ENCODE assay signal across 31 mouse cellular contexts in the genomic region with DNA sequence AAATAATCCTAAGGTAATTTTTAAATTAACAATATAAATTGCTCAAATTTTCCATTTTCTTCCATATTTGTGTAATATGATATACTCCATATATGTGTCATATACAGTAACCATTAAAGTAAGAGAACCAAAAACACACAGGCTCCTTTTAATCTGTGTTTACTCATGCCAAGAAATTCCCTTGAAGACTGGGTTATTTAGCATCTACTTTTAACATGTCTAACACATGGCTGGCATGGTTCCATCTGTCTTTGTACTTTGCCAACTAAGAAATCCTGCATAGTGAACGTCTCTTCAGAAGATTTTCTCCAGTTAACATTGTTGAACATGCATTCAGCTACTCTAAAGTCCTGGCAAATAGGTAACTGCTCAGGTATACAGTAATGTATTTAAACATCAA. TPM values are rescaled to one million over a fixed set of nuclear protein-coding genes. Genes with fewer than 3 reads are reported as not detected.
A peak's percentile ranks its signal among the peaks of the same experiment; 100 is the strongest.
DNase-seq lines count a peak whose midpoint lies in the region; ATAC-seq and TF ChIP-seq lines count a peak whose summit lies in the region.
"Had no signal": no experiment of that assay in that cellular context is flagged by ENCODE, and none has a peak within 500 bp of the region (broad histone marks: within the 10 kb centered on the region; RNA-seq: fewer than 3 reads in every experiment).

No protein-coding gene starts in this region.

- no peaks in the 10 kb centered on the region for H3K9me3 ChIP-seq in forebrain, embryonic 15.5 days
- H3K9me3 ChIP-seq in forebrain, embryonic 12.5 days, result no peaks in the 10 kb centered on the region
- H3K9me3 ChIP-seq in limb, embryonic 14.5 days (ENCODE audit: control insufficient read depth, low read length), result no peaks in the 10 kb centered on the region
- no peaks in the 10 kb centered on the region for H3K9me3 ChIP-seq in limb, embryonic 10.5 days (replicated peaks)
- H3K9me3 ChIP-seq: embryonic facial prominence, embryonic 13.5 days; heart, embryonic 10.5 days; heart, embryonic 15.5 days; intestine, embryonic 15.5 days; limb, embryonic 12.5 days; megakaryocyte, embryonic 14.5 days; midbrain, embryonic 13.5 days; neural tube, embryonic 15.5 days had no signal

- 13% methylated on average over 1 of the region's 1 CpGs for WGBS in forebrain, embryonic 15.5 days
- 67% methylated on average over 1 of the region's 1 CpGs for WGBS in forebrain, embryonic 12.5 days
- WGBS in limb, embryonic 14.5 days, result 23% methylated on average over 1 of the region's 1 CpGs
- WGBS in limb, embryonic 10.5 days, result 82% methylated on average over 1 of the region's 1 CpGs

- DNase-seq in limb, embryonic 14.5 days (ENCODE audit: low spot score), result peak; percentile 57
- DNase-seq in limb, embryonic 10.5 days (ENCODE audit: low spot score), result no peak
- DNase-seq in 3T3-L1 (ENCODE audit: low read depth, low spot score), result peak; percentile 59
- DNase-seq in brain, embryonic 14.5 days (ENCODE audit: low read depth), result peak; percentile 70
- DNase-seq in B cell, adult 2 months, result no peak
- DNase-seq: adrenal gland, adult 8-10 months; cerebellum, adult 11 months; cerebellum, adult 9-11 months; embryo, embryonic 11 days; gastrocnemius, postnatal 14 days; heart, adult 11 months; kidney, adult 2 months; lung, postnatal 4 days; retina, postnatal 1 day; thymus, adult 2 months; thymus, postnatal 36 days had no signal

- H3K27me3 ChIP-seq in forebrain, embryonic 15.5 days, result no peaks in the 10 kb centered on the region
- H3K27me3 ChIP-seq in forebrain, embryonic 12.5 days, result no peaks in the 10 kb centered on the region
- H3K27me3 ChIP-seq in limb, embryonic 14.5 days (ENCODE audit: control insufficient read depth, insufficient read depth, low read length), result no peaks in the 10 kb centered on the region
- no peaks in the 10 kb centered on the region for H3K27me3 ChIP-seq in limb, embryonic 10.5 days (ENCODE audit: low read depth, poor library complexity, severe bottlenecking)
- H3K27me3 ChIP-seq: CH12.LX; embryonic facial prominence, embryonic 13.5 days; heart, embryonic 15.5 days; intestine, embryonic 15.5 days; limb, embryonic 12.5 days; megakaryocyte, embryonic 14.5 days; midbrain, embryonic 13.5 days; neural tube, embryonic 15.5 days had no signal

- H3K36me3 ChIP-seq in forebrain, embryonic 15.5 days, result no peaks in the 10 kb centered on the region
- H3K36me3 ChIP-seq in forebrain, embryonic 12.5 days (replicated peaks), result no peaks in the 10 kb centered on the region
- H3K36me3 ChIP-seq in limb, embryonic 14.5 days (ENCODE audit: control insufficient read depth, insufficient read depth, low read length), result no peaks in the 10 kb centered on the region
- H3K36me3 ChIP-seq in limb, embryonic 10.5 days, result no peaks in the 10 kb centered on the region
- H3K36me3 ChIP-seq: embryonic facial prominence, embryonic 13.5 days; heart, embryonic 10.5 days; heart, embryonic 15.5 days; intestine, embryonic 15.5 days; limb, embryonic 12.5 days; midbrain, embryonic 13.5 days; neural tube, embryonic 15.5 days had no signal

- H3K4me3 ChIP-seq in forebrain, embryonic 15.5 days, result no peak overlapping the region
- H3K4me3 ChIP-seq in forebrain, embryonic 12.5 days (replicated peaks), result no peak overlapping the region
- no peak overlapping the region for H3K4me3 ChIP-seq in limb, embryonic 14.5 days (replicated peaks; ENCODE audit: low read length)
- H3K4me3 ChIP-seq in limb, embryonic 10.5 days, result no peak overlapping the region
- H3K4me3 ChIP-seq: embryonic facial prominence, embryonic 13.5 days; erythroblast, embryonic 14.5 days; heart, embryonic 10.5 days; heart, embryonic 15.5 days; intestine, embryonic 15.5 days; limb, embryonic 12.5 days; megakaryocyte, embryonic 14.5 days; midbrain, embryonic 13.5 days; neural tube, embryonic 15.5 days had no signal

- 0 out of 2 replicates have a peak, but pooled peaks have one; percentile 51 for ATAC-seq in forebrain, embryonic 15.5 days (replicated peaks)
- no peak for ATAC-seq in forebrain, embryonic 12.5 days (ENCODE audit: low FRiP score)
- no peak for ATAC-seq in limb, embryonic 14.5 days (ENCODE audit: low FRiP score, low read depth)
- ATAC-seq: hindbrain, embryonic 16.5 days; intestine, embryonic 15.5 days; midbrain, embryonic 13.5 days had no signal

- H3K9ac ChIP-seq in forebrain, embryonic 15.5 days (replicated peaks), result no peak overlapping the region
- no peak overlapping the region for H3K9ac ChIP-seq in forebrain, embryonic 12.5 days
- H3K9ac ChIP-seq in limb, embryonic 14.5 days (ENCODE audit: low read depth, low read length, severe bottlenecking), result no peak overlapping the region
- H3K9ac ChIP-seq: embryonic facial prominence, embryonic 13.5 days; heart, embryonic 15.5 days; intestine, embryonic 15.5 days; limb, embryonic 12.5 days; midbrain, embryonic 13.5 days; neural tube, embryonic 15.5 days had no signal

- H3K4me1 ChIP-seq in forebrain, embryonic 15.5 days, result no peaks in the 10 kb centered on the region
- H3K4me1 ChIP-seq in forebrain, embryonic 12.5 days, result no peaks in the 10 kb centered on the region
- H3K4me1 ChIP-seq in limb, embryonic 14.5 days (ENCODE audit: control insufficient read depth, insufficient read depth, low read length), result no peaks in the 10 kb centered on the region
- no peaks in the 10 kb centered on the region for H3K4me1 ChIP-seq in limb, embryonic 10.5 days
- H3K4me1 ChIP-seq: embryonic facial prominence, embryonic 13.5 days; heart, embryonic 10.5 days; heart, embryonic 15.5 days; intestine, embryonic 15.5 days; limb, embryonic 12.5 days; megakaryocyte, embryonic 14.5 days; midbrain, embryonic 13.5 days; neural tube, embryonic 15.5 days had no signal

- TF ChIP-seq CTCF in brain, embryonic 14.5 days (IDR thresholded peaks at IDR 0.05; ENCODE audit: borderline replicate concordance, extremely low read depth, insufficient read depth, insufficient read length), result no peak

- no peak overlapping the region for H3K27ac ChIP-seq in forebrain, embryonic 15.5 days (replicated peaks)
- H3K27ac ChIP-seq in forebrain, embryonic 12.5 days, result no peak overlapping the region
- no peak overlapping the region for H3K27ac ChIP-seq in limb, embryonic 14.5 days (replicated peaks; ENCODE audit: low read depth, low read length)
- no peak overlapping the region for H3K27ac ChIP-seq in limb, embryonic 10.5 days
- H3K27ac ChIP-seq: embryonic facial prominence, embryonic 13.5 days; heart, embryonic 10.5 days; heart, embryonic 15.5 days; intestine, embryonic 15.5 days; kidney, postnatal 0 days; limb, embryonic 12.5 days; midbrain, embryonic 13.5 days; neural tube, embryonic 15.5 days had no signal

- no peak for TF ChIP-seq POLR2A in limb, embryonic 14.5 days (IDR thresholded peaks at IDR 0.05; ENCODE audit: borderline replicate concordance, extremely low read depth, insufficient read depth, insufficient read length)
- no peak for TF ChIP-seq POLR2A in brain, embryonic 14.5 days (IDR thresholded peaks at IDR 0.05; ENCODE audit: borderline replicate concordance, extremely low read depth, insufficient read depth, insufficient read length, poor library complexity, severe bottlenecking)

- no peak overlapping the region for H3K4me2 ChIP-seq in forebrain, embryonic 15.5 days (replicated peaks)
- no peak overlapping the region for H3K4me2 ChIP-seq in forebrain, embryonic 12.5 days
- no peak overlapping the region for H3K4me2 ChIP-seq in limb, embryonic 14.5 days (replicated peaks; ENCODE audit: low read depth, low read length, severe bottlenecking)
- H3K4me2 ChIP-seq: embryonic facial prominence, embryonic 13.5 days; heart, embryonic 15.5 days; intestine, embryonic 15.5 days; limb, embryonic 12.5 days; liver, embryonic 11.5 days; midbrain, embryonic 13.5 days; neural tube, embryonic 15.5 days had no signal

RNA-seq across cellular contexts. Expression of gene Efemp1, which starts 46.4 kb away (rescaled TPM):
- 2.3 and 2.5 TPM in 2 replicates for polyA plus RNA-seq in forebrain, embryonic 15.5 days (2015; fragmentation: Nextera tagmentation; extraction: Ambion mirVana)
- 5.2 and 6.7 TPM in 2 replicates for polyA plus RNA-seq in forebrain, embryonic 12.5 days (2016; fragmentation: Nextera tagmentation; extraction: Ambion mirVana)
- 36.6 and 39.0 TPM in 2 replicates for polyA plus RNA-seq in limb, embryonic 14.5 days (2012; rRNA removed)
- 35.5 and 40.2 TPM in 2 replicates for polyA plus RNA-seq in limb, embryonic 14.5 days (2014; fragmentation: Nextera tagmentation; extraction: Ambion mirVana)
- polyA plus RNA-seq in limb, embryonic 10.5 days (2016; fragmentation: Nextera tagmentation; extraction: Ambion mirVana), result 4.9 and 5.0 TPM in 2 replicates
- polyA plus RNA-seq in brain, embryonic 14.5 days (2012; rRNA removed), result 4.6 and 6.0 TPM in 2 replicates
- polyA plus RNA-seq: erythroblast, embryonic 14.5 days had no signal

Comparison
In these comparisons a context has a peak if more than half of its experiments do, and no peak if none do; other contexts are left out.
1. DNase-seq: peak in limb, embryonic 14.5 days (single experiment), 3T3-L1 (single experiment) and brain, embryonic 14.5 days (single experiment); none in limb, embryonic 10.5 days (single experiment) and B cell, adult 2 months (0 of 2).